Mouse (Mus musculus) right cerebral cortex, postnatal 36 days (tissue): ENCODE results near the gene Loxl4.

Source experiments
- DNase-seq, 2 experiments: peaks; one replicate each; pipeline ENCODE4 v3.0.0; 2022; ENCODE audit warnings: low spot score in 2 of 2, mixed read lengths in 1 of 2

Gene Loxl4

GRCm38 (mm10) chr19:42612654-42613053 lies at the start of gene Loxl4:
Gene Loxl4 (minus strand): TSS chr19:42612813.
- no peak for DNase-seq

GRCm38 (mm10) chr19:42661430-42662164 lies 49.0 kb upstream of the Loxl4 start:
- no peak for DNase-seq

- DNase-seq: no peak
These were observed 47.6 kb upstream of the Loxl4 start for GRCm38 (mm10) chr19:42660244-42660565.

- DNase-seq: peak; percentile 53 to 55
These were observed 47.0 kb upstream of the Loxl4 start for GRCm38 (mm10) chr19:42659354-42660243.

GRCm38 (mm10) chr19:42658435-42659135 lies 46.0 kb upstream of the Loxl4 start:
- no peak for DNase-seq

GRCm38 (mm10) chr19:42657769-42658168 lies 45.2 kb upstream of the Loxl4 start:
- peak in 1 of 2 experiments; percentile 16 for DNase-seq

DNA sequence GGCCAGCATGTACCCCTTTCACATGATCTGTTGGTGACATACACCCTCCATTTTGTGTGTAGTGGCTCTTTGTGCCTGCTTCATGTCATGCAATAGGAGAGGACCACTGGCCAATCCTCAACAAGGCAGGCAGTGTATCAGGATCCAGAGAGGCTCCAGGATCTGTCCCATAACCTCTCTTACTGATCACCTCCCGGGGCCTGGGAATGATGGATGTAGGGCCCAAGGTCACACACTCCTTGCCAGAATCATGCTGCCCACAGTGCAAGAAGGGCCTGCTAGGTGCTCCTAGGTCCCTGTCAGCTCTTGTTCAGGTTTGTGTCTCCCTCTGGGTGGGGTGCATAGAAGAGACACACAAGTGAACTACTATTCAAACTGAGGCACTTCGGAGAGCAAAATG lies 44.7 kb upstream of the Loxl4 start:
- DNase-seq: no peak

DNA sequence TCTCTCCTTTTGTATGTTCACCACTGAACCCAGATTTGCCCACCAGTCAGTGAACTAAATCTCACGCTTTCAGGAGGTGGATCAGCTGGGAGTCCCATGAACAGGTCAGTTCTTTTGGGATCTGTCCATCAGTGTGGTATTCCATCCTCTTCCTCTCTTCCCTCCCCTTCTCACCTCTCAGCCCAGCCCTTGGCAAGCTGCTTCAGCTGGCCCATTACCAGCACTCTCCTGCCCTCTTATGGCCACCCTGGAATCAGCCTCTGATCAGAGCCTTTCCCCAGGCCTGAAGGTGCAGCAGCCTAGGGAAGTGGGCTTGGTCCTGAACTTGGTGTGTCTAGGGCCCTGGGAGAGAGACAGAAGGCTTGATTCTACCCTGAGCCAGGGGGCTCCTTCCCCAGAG lies 42.4 kb upstream of the Loxl4 start:
- DNase-seq: peak in 1 of 2 experiments; percentile 28

GRCm38 (mm10) chr19:42653091-42653490 lies 40.5 kb upstream of the Loxl4 start:
- no peak for DNase-seq

- DNase-seq: no peak
These were observed 39.8 kb upstream of the Loxl4 start for GRCm38 (mm10) chr19:42652425-42652824.

GRCm38 (mm10) chr19:42640211-42640610 lies 27.6 kb upstream of the Loxl4 start:
- no peak for DNase-seq

DNA sequence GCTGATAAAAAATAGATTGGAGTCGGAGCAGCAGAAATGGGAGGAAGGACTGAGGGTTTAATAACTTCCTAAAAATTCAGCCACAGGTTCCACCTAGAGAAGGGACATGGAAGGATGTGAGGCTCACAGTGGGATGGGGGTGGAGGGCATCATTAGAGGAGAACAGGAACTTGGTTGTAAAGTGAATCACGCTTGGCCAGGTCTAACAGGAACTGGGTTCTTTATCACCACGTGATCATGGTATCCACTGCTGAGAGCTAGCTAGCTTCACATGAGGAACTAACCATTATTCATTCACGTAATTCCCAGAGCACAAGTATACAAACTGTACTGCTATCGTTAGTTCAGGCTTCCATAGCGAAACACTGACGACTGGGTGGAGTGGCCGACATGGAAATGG lies 26.9 kb upstream of the Loxl4 start:
- no peak for DNase-seq

- no peak for DNase-seq
These were observed 26.2 kb upstream of the Loxl4 start for GRCm38 (mm10) chr19:42638604-42639481.

DNA sequence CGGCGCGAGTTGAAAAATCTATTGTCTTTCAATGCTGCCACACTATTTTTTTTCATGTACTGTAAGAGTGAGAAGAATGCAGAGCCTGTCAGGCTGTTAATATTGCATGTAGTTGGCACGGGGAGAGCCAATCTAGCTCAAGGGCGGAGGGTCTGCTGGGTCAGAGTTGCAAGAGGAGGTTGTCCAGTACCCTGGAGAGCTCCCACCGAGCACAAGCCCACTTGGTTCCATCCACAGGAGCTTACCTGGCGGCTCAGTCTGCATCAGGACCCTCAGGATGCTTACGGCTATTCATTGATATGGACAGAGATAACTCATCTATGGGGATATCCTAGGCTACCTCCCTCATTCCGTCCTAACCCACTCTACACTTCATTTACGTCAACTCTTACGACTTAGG lies 24.0 kb upstream of the Loxl4 start:
- DNase-seq: no peak

DNA sequence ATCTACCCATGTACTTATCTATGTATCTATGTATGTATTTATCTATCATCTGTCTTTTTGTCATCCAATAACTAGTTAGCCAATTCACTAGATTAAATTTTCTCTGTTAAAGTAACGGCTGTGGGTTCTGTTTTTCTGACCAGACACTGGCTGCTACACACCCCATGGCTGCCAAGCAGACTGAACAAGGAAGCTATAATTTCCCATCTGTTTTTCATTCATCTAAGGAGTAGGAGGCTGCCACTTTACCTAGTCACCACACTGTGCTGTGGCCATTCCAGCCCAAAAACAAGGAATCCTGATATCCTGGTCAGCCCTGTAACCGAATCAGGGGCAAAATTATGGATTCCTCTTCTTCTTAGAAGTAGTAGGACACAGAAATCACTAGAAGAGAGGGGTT lies 21.0 kb upstream of the Loxl4 start:
- DNase-seq: no peak

- DNase-seq: no peak
These were observed 19.7 kb upstream of the Loxl4 start for GRCm38 (mm10) chr19:42632301-42632700.

DNA sequence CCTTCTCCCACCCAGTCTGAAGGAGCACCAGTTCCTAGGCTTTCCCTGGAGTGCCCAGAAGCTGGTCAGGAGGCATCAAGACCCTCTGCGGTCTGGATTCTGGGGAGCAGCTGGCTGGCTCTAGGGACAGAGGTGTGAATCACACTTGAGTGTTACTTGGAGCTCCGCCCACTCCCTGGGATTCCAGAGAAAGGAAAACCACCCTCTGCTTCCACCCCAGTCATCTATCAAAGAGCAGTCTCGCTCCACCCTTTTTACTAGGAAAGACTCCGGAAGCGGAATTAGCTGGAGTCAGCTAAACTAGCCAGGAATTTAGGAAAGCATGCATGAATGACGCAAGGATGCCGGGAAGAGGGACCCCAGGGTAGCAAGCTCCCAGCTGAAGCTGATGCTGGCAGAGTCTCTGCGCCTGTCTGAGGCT lies 18.9 kb upstream of the Loxl4 start:
- peak in 1 of 2 experiments; percentile 24 for DNase-seq

DNA sequence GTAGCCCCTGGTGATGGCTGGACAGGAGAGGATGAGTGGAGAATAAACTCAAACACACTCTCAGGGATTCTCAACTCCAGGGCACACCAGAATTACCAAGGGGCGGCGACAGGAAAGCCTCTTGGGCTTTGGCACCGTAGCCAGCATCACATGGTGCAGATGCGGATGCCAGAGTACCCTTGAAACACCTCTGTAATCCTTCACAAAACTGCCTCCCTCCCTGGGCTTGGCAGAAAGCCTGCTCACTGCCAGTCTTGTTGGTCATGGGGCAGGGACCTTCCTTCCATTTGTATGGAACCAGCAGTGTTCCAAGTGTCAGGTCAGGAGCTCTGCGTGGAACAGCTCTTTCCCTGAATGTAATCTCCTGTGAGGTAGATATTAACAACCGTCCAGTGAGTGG lies 15.5 kb upstream of the Loxl4 start:
- DNase-seq: no peak

- DNase-seq: no peak
These were observed 1.1 kb upstream of the Loxl4 start for GRCm38 (mm10) chr19:42613647-42614225.

GRCm38 (mm10) chr19:42613116-42613515 lies 503 bp upstream of the Loxl4 start:
- no peak for DNase-seq

DNA sequence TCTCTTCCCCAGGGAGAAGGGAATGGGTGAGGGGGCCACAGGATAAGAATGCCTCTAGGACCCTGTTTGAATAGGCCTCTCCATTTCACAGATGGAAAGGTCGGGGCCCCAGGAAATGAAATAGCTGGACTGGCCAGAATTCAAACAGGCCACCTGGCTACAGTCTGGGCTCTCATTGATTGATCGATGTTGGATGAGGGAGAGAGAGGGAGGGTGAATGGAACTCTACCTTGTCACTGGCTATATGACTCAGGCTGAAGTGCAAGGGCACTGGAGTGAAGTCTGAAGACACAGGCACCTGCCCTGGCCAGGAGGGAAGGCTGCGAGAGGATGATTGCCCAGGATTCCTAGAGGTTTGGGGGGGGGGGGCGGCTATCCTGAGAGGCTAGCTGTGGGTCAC lies 867 bp downstream of the Loxl4 start:
- no peak for DNase-seq
